Mouse (Mus musculus) heart, embryonic 12.5 days (tissue): ENCODE measurements around the gene Acsf2. TPM values are rescaled to one million over a fixed set of nuclear protein-coding genes. Genes with fewer than 3 reads are reported as not detected.

Source experiments
- ATAC-seq: fragments of 200-750 bp; cut with Nextera tagmentation; 2 replicates; pipeline ENCODE4 v1.8.0; 2017; ENCODE audit warnings: moderate TSS enrichment, moderate library complexity; ENCODE audit not compliant: insufficient number of reproducible peaks, low FRiP score
- H3K27ac ChIP-seq: fragments of 300-500 bp; sonication (generic); 2 replicates; pipeline ENCODE4 v1.5.1; 2016; ENCODE audit warnings: mild to moderate bottlenecking, moderate library complexity; ENCODE audit not compliant: poor library complexity, severe bottlenecking
- H3K27me3 ChIP-seq: fragments of 300-500 bp; sonication (generic); replicated peaks from 2 replicates; pipeline ENCODE4 v1.6.1; 2016; ENCODE audit warnings: mild to moderate bottlenecking, moderate library complexity
- H3K36me3 ChIP-seq: fragments of 300-500 bp; sonication (generic); 2 replicates; pipeline ENCODE4 v1.6.1; 2016; ENCODE audit warnings: mild to moderate bottlenecking, moderate library complexity
- H3K4me1 ChIP-seq: fragments of 300-500 bp; sonication (generic); replicated peaks from 2 replicates; pipeline ENCODE4 v1.6.1; 2016; ENCODE audit warnings: mild to moderate bottlenecking
- H3K4me2 ChIP-seq: fragments of 300-500 bp; sonication (generic); 2 replicates; pipeline ENCODE4 v1.6.1; 2016; ENCODE audit warnings: mild to moderate bottlenecking, moderate library complexity
- H3K4me3 ChIP-seq: fragments of 300-500 bp; sonication (generic); 2 replicates; pipeline ENCODE4 v1.5.1; 2016; ENCODE audit warnings: mild to moderate bottlenecking
- H3K9ac ChIP-seq: fragments of 300-500 bp; sonication (generic); 2 replicates; pipeline ENCODE4 v1.6.1; 2016; ENCODE audit warnings: mild to moderate bottlenecking, moderate library complexity
- H3K9me3 ChIP-seq: fragments of 300-500 bp; sonication (generic); replicated peaks from 2 replicates; pipeline ENCODE4 v1.6.1; 2016; ENCODE audit warnings: mild to moderate bottlenecking, moderate library complexity
- WGBS: fragments of 180-500 bp; shearing (Covaris S2); methylation state at CpG from one replicate; pipeline ENCODE4 v1.1.7; 2016; 5-methylcytosine and 5-hydroxymethylcytosine counted together
- polyA plus RNA-seq: library from polyadenylated mRNA; unstranded; fragments of >200 nt; fragmentation: Nextera tagmentation; extraction: Ambion mirVana; gene quantifications from 2 replicates; pipeline ENCODE4 v1.2.1, GENCODE M21; 2016

Gene Acsf2
- polyA plus RNA-seq, 1 experiment from 2014 or later = 4.3 TPM

DNA sequence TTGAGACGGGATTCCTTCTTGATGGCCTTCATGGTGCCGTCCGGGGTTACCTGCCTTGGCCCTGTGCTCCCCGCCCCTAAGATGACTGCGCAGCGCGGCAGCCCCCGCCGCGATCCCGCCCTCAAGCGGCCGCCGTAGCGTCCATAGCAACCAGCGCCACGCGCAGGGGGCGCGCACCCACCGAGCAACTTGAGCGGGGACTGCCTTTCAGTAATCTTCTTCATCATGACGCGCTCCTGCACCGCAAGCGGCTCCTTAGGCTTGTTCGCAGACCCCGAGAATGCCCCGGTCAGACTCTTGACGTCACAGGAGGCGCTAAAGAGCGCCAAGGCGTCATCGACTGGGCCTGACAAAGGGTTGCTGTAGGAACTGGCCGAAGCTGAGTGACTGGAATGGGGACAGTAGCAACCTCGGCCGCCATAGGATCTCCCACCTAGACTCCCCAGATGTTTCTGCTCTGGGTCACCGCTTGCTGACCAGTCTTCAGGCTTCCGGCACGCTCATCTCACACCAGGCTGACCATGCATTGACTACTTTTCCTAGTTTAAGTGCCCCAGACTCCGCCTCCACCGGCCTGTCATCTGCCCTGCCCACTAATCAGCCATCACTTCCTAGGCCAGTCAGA is 80.3 kb downstream of the Acsf2 start, which contains the start of gene Mycbpap:
Gene Mycbpap, minus strand, starts transcription at position 524 of the 625 bp plus-strand sequence.
- H3K4me2 ChIP-seq = peak within 1 kb of the TSS; percentile 91
- no peaks in the 10 kb centered on the region for H3K27me3 ChIP-seq
- peaks cover 38% of the 10 kb centered on the region for H3K4me1 ChIP-seq
- H3K27ac ChIP-seq = peak within 1 kb of the TSS; percentile 71
- no peaks in the 10 kb centered on the region for H3K9me3 ChIP-seq
- ATAC-seq = peak; percentile 62; the same call in 1 of the 2 replicates
- H3K36me3 ChIP-seq = no peaks in the 10 kb centered on the region
- peak within 1 kb of the TSS; percentile 56 for H3K4me3 ChIP-seq
- WGBS = under 1% methylated on average over 42 of the region's 42 CpGs
- peak within 1 kb of the TSS; percentile 79 for H3K9ac ChIP-seq

DNA sequence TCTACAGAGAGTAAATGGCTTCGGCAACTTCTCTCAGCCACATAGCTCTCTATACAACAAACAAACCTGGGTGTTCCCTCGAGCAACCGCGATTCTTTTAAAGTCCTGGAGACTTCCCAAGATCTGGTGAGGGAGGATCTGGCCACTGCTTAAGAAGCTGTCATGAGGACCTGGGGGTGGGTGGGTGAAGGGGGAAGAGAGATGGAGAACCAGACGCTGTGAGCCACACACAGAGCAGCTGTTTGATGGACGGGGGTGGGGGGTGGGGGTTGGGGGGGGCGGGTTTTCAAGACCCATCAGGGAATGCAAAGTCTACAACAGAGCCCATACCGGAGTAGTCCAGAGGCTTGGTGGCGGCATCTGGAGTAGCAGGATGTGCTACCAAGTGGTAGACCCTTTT is 88.2 kb downstream of the Acsf2 start:
- Histone ChIP-seq H3K4me3 (no peak overlapping the region), H3K4me2 (no peak overlapping the region), H3K9ac (no peak overlapping the region), H3K27me3 (no peaks in the 10 kb centered on the region), H3K27ac (no peak overlapping the region), H3K36me3 (peaks cover 3% of the 10 kb centered on the region; the same call in 1 of the 2 replicates), H3K9me3 (0 out of 2 replicates have a peak, but pooled peaks cover 6% of the 10 kb centered on the region), H3K4me1 (peaks cover 12% of the 10 kb centered on the region)
- no peak for ATAC-seq
- 51% methylated on average over 9 of the region's 9 CpGs for WGBS

DNA sequence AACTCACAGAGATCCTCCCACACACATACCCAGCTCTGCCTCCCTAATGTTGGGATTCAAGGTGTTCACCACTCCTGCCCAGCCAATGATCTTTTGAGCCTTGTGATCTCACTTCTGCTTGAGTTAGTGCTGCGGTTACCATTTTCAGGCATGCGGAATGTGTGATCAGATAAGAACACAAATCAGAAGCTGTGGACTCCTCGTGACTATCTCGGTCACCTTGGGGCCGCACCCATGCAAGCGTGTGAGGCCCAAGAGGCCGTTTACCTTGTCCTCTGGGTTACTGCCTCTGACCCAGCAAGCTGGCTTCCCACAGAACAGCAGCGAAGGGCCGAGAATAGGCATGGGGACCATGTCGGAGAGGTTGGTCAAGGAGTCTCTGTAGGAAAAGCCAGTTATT is 92.7 kb downstream of the Acsf2 start:
- Histone ChIP-seq H3K36me3 (peaks cover 3% of the 10 kb centered on the region; the same call in 1 of the 2 replicates), H3K27me3 (no peaks in the 10 kb centered on the region), H3K9me3 (0 out of 2 replicates have a peak, but pooled peaks cover 6% of the 10 kb centered on the region), H3K27ac (no peak overlapping the region), H3K4me3 (no peak overlapping the region), H3K4me2 (no peak overlapping the region), H3K4me1 (peaks cover 5% of the 10 kb centered on the region; the same call in 1 of the 2 replicates), H3K9ac (no peak overlapping the region)
- no peak for ATAC-seq
- WGBS = 69% methylated on average over 10 of the region's 10 CpGs

Other genes starting within 250 kb of the Acsf2 start
- 0.44 and 0.59 TPM in 2 replicates for gene Abcc3, start 208.9 kb downstream of the Acsf2 start, polyA plus RNA-seq
- 1.9 and 2.7 TPM in 2 replicates for gene Cacna1g, start 127.7 kb downstream of the Acsf2 start, polyA plus RNA-seq
- not detected in 2 replicates for gene Spata20, start 115.7 kb downstream of the Acsf2 start, polyA plus RNA-seq
- 14.4 and 14.5 TPM in 2 replicates for gene Epn3, start 101.9 kb downstream of the Acsf2 start, polyA plus RNA-seq
- gene Mycbpap, start 80.1 kb downstream of the Acsf2 start, polyA plus RNA-seq = 9.1 and 11.5 TPM in 2 replicates
- gene Rsad1, start 52.6 kb downstream of the Acsf2 start, polyA plus RNA-seq = 5.1 and 5.5 TPM in 2 replicates
- gene Chad, start 36.8 kb downstream of the Acsf2 start, polyA plus RNA-seq = 0.36 TPM in 1 of 2 replicates, not detected in the other
- gene Lrrc59, start 27.9 kb upstream of the Acsf2 start, polyA plus RNA-seq = 178 and 180 TPM in 2 replicates
- gene Mrpl27, start 51.9 kb upstream of the Acsf2 start, polyA plus RNA-seq = 123 and 128 TPM in 2 replicates
- 15.3 and 15.9 TPM in 2 replicates for gene Eme1, start 52.1 kb upstream of the Acsf2 start, polyA plus RNA-seq
- 16.4 and 17.8 TPM in 2 replicates for gene Xylt2, start 75.6 kb upstream of the Acsf2 start, polyA plus RNA-seq
- gene Gm11541, start 102.6 kb upstream of the Acsf2 start, polyA plus RNA-seq = not detected in 2 replicates
- not detected in 2 replicates for gene Cdc34b, start 139.9 kb upstream of the Acsf2 start, polyA plus RNA-seq
- gene Tmem92, start 180.8 kb upstream of the Acsf2 start, polyA plus RNA-seq = not detected in 2 replicates